Mouse (Mus musculus) kidney, adult 8-10 months (tissue): Measurements from ENCODE around the gene Mast4.

Experiments
- DNase-seq, 2 experiments: peaks; one replicate each; pipeline ENCODE4 v3.0.0; 2022

Mast4 gene

DNA sequence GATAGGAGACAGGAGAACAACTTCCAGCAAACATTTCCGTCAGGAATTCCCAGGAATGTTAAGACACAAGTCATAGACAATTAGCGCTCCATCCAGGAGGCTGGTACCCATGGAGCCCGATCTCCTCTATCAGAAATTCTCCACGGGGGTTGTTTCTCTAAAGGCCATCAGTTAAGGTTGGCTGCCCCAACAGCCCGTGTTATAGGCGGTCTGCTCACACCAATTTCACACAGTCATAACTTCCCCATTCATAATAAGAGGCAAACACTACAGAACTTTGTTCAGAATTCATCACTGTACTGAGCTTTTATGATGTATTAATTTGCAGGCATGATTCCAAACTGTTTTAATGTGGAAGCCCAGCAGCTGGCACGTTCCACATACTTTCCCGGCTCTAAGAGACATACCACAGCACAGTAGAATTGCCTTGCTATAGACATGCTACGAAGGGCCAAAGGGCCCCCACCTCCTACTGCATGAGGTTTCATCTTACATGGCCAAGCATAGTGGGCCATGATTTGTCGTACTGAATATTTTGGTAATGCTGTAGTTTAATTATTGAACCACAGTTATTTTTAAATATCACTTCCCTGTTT, 19.1 kb downstream of the Mast4 start:
- DNase-seq: no peak

DNA sequence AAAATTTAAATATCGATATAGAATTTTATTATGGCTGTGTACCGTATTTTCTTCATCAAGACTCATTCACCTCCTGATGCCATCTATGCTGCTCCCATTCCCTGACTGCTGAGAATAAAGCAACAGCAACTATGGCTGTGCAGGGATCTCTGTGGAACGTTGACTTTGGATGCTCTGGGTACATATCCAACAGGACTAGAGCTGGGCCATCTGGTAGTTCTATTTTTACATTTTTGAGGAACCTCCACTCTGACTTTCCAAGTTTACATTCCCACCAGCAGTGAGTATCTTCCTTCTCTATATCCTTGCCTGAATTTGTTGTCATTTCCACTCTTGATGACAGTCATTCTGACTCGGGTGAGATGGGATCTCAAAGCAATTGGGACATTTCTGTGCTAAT, 26.0 kb downstream of the Mast4 start:
- DNase-seq: no peak

DNA sequence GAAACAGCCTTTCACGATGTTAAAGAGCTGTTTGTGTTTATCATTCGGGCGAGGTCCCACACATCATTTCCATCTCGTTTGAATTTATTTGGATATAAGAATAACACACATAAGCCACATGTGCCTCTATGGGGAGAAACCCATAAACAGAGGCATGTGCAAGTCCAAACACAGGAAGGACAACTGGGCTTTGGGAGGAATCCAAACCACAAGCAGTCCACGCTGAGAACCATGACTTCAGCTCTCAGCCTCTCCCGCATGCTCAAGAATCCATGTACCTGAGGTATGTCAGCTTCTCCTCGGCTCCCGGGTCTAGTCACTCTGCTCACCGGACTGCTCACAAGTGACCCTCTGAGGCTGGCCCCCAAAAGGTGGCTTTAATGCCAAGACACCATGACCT, 30.5 kb downstream of the Mast4 start:
- no peak for DNase-seq

DNA sequence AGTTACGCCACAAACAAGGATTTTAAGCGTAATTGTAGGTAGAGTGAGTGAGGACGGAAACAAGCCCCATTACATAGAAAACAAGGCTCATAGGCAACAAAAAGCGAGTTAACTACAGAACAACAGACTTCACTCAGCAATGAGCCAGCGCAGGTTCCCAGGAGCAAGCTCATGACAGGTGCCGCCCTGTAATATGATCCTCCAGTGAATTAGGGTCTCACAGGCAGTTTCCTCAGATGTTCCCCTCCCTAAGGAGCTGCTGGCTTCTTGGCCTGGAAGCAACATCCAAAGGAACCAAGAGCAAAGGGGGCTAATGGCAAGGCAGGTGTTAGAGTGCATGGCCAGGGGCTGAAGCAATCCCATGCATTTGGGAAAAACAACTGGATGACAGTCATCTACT, 31.8 kb downstream of the Mast4 start:
- DNase-seq: no peak

DNA sequence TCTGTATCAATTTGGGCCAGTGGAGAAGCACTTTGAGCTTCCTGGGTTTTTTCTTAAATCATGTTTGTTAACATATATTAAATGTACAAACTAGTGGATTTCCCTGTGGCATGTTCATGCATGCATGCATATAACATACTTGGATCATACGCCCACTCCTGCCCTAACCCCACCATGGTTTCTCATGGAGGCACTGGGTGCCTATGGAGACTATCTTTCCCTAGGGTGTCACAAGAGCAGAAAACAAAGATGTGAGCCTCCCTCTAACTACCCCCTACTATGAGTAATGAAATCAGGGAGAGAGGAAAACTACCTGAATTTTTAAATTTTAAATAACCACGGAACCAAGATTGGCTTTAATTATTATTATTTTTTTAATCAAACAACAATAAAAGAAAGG, 32.2 kb downstream of the Mast4 start:
- no peak for DNase-seq

DNA sequence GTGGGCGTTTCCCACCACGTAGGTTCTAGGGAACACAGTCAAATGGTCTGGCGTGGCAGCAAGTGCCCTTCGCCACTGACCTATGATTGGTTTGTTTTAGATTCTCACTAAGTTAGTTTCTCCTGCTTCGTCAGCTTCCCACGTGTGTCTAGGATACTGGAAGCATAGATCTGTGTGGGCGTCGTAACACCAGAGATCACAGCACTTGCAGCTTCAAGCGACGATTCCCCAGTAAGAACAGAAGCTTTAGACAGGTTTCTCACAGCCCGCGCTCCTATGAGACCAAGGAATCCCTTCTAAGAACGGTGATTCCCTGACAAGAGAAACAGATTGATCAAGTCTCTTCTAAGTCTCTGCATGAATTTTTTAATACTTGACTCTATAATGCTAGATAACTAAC, 39.9 kb downstream of the Mast4 start:
- no peak for DNase-seq

DNA sequence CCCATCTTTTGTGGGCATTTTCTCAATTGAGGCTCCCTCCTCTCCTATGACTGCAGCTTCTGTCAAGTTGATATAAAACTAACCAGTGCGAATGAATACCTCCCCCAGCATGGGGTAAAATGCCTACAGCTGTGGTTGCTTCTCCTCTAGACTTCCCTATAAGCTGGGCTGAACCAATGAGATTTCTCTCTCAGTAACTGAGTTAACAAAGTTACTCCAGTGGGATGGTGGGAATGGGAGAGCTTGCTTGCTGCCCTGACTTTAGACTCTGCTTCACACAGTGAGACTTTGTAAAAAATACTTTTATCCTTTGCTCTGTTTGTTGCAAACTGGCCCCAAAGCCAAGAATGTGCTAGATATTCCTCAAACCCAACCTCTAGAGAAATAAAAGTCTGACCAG, 41.2 kb downstream of the Mast4 start:
- DNase-seq: no peak

DNA sequence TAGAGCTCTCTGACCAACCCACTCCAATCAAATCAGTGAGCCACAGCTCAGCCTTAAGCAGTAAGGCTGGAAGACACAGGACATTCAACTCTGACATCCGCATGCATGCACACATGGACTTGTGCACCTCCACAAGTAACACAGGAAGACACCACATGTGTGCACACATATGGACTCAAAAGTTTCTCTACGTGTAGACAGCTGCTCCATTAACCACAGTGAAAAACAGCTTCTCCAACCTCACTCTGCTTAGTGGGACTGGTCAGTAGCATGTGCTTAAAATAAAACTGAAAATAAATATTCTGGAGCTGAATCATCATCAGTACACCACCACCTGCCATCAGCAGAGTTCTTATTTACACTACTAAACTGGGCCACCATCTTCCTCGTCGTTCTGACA, 43.2 kb downstream of the Mast4 start:
- no peak for DNase-seq

DNA sequence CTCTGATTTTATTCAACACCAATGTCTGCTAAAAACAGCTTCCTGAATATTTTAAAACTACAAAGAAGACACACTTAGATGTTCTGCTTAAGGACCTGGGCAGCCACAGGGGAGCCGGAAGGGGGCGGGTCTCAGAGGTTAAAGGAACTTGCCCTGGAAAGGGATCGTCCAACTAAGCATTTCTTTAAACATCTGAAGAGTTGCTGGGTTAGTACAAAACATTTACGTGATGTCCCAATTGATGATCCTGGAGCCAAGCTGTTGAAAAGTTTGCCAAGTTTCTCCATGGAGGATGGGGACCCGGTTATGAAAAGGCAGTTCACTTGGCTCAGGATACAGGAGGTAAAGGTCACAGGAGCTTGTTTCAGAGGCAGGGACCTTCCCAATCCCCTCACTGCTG, 48.5 kb downstream of the Mast4 start:
- DNase-seq: peak; percentile 53 to 69

DNA sequence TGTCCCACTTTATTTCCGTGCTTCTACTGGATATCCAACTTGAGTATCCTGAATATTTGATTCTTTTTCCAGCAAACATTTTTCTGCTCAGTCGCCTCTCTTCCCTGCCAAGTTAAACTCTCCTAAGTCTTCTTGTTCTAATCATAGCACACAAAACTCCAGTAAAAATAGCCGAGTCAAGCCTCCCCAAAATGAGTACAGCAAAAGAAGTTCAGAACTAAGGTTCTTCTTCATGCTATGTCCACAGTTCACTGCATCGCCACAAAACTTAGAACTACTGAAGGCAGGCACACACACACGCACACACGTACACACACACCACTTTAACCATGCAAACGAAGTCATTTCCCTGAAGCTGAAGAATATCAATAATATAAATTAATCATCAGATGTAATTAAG, 49.3 kb downstream of the Mast4 start:
- DNase-seq: no peak

DNA sequence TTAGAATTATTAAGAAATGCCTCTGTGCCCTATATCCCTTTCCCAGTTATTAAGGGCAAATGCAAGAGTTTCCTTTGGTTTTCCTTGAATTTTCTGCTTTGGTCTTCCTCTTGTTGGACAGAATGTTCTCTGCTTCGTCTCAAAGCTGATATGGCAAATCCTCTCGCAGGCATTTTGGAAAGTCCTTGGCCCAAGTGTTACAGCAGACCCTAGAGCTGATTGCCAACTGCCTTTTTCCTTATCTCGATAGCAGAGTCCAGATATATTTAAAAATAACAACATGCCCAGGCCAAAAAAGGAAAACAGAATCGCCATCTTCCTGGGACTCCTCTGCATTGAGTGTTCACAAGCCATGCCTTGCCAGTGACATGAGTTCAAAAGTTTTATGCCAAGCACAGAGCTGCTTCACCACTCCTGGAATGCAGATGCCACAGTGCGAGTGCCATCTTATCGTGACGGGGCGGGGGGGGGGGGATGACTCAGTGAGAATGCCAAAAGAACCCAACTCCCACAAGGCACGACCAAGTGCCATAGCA, 63.4 kb downstream of the Mast4 start:
- DNase-seq: no peak

DNA sequence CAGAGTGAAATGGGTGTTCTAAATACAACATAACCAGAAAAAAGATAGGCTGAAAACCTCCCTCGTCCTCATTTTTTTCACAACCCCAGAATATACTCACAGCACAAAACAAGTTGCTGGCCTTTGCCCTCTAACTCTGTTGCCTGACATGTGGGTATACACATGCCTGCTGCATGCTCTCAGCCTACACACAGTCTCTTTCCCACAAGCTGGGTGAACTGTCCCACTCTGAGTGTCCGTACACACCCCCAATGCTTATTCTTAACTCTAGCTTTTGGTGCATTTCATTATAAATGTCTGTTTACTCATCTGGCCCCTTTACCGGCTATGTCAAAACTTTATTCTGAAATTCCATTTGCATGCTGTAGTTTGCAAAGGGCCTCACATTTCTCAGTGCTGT, 71.6 kb downstream of the Mast4 start:
- DNase-seq: no peak

DNA sequence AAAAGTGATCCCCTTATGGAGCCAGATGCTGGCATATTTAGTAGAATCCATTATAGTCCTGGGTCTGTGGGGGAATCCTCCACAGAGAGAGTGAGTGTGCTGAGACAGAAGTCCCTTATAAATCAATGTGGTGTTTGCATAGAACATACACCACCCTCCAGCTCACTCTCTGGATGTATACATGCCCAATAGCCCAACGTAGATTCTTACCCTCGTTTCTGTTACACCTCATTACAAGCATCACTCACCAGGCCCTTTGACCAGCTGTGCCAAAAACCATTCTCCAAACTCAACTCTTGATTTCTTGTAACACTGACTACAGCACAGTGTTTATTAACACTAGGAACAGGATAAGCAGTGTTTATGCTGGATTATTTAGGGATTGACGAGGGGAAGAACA, 72.2 kb downstream of the Mast4 start:
- no peak for DNase-seq

DNA sequence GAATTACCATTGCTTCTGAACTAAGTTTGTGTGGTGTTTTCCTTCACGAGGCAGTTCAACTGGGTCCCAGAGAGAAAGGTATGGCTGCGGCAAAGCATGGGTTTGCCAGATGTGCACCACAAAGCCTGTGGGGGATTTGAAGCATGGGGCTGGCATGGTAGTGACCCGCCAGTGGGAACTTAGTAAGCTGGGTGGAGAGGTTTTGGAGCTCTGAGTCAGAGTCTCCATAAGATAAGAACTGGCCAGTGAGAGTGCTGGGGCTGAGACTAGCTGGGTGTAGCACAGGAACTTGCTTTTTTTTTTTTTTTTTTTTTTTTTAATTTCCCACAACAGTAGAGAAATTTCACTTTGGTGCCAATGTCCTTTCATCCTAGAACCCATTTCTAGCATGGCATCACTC, 73.9 kb downstream of the Mast4 start:
- DNase-seq: no peak

DNA sequence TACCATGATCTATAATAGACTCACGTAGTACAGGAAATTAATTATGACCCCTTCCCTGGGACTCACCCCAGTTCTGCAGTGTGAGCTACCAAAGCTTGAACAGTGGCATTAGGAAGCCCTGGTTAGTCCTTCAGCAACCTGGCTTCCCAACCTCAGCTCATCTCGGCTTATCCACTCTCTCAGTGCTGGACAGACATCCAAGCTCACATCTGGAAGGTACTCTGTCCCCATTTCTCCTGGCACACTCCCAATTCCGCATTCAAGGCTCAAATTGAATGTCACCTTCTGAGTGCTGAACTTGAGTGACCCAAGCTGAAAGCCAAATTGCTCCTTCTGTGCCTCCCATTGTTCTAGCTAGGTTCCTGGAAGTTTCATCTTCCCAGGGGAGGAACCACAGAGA, 76.2 kb downstream of the Mast4 start:
- no peak for DNase-seq

DNA sequence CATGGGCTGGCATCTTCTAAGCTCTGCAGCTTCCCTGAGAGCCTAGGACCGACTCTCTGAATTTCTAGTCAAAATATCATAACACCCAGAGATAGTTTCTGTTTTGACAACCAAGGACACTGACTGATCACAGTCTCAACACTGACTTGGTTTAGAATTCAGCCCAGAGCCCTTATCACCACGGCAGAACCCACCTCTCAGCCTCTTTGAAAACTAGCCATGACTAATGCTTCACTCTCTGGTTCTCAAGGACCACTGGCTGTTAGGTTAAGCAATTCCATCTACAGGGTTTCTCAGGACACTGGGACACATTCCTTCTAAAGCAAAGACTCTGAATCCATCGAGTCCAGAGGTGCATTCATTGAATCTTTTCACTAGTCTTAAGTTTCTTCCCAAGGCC, 79.4 kb downstream of the Mast4 start:
- no peak for DNase-seq

DNA sequence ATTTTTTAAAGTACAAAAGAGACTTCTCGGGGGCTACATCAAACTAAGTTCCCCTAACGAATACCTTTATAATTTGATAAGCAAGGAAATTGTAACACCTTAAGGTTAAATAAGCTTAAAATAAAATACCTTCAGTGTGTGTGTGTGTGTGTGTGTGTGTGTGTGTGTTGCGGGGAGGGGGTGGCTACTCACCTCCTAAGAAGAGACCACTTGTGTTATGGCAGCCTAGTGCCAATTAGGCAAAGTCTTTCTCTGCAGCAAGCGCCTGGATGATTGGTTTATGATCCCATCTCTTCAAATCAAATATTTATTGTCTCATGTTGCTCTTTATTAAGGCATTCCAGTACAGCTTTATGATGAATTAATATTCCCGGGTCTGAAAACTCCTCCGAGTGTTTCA, 81.2 kb downstream of the Mast4 start:
- DNase-seq: no peak

DNA sequence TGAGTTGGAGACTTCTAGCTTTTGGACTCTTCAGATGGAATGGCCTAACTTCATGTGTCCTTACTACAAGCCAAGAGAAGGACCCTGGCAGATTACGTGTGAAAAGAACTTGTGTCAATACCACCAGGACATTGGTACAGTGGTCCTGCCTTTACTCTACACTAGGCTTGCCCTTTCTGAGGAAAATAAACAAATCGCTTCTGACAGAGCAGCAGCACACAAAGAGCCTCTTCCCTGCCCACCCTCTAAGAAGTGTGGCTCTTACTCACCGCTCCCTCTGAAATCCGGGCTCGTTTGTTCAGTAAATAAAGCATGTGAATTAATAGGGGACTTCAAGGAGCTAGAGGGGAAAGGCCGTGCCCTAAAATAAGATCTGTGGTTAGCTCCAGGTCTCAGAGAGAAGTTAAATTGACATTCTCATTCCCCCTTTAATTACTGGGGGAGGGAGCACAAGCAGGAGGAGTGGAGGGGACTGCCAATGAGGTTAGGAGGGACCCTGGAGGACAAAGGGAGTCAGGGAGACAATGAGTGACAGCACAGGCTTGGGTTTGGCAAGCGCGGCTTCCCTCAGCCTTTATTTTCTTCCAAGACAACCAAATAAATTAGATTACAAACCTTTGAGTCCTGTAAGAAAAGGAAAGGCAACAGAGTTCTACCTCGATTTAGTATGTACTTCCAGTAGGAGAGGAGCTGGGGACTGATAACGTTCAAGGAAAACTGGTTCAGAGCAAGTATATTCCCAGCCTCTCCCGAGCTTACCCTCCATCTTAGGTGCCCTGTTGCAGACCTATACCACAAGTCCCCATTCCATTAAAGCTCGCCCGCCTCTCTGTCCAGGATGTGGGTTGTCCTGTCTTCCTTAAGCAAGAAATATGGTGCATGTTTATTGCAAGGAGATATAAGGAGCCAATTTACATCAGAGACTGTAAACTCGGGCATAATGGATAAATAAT, 85.9 kb downstream of the Mast4 start:
- no peak for DNase-seq

DNA sequence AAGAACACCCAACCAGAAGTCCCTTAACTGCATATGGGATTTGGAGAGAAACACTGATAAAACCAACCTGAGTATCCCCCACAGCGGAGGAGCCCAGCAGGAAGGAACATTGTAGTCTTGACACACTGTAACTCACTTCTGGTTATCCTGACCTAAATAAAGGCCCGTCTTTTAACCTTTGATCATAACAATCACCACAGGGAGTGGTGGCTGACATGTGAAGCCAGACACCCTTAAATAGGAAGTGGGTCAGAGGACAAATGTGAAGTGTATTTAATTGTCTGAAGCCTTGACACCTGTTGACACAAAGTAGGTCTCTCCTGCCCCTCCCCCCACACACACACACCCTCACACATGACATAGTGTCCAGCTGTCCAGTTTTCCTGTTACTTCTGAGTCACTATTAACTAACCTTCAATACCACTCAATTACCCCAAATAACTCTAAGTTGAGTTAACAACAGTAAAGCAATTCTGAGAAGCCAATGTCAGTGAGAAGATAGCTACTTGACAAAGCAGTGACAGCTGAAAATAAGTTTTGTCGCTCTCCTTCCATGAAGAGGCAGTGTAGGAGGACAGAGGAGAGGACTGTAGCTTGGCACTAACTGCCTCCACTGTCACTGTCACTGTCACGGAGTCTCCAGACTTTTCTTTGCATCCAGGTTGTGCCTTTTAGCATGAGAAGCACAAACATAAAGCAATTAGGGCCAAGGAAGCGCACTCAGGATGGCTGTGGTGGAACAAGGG, 87.2 kb downstream of the Mast4 start:
- DNase-seq: no peak

DNA sequence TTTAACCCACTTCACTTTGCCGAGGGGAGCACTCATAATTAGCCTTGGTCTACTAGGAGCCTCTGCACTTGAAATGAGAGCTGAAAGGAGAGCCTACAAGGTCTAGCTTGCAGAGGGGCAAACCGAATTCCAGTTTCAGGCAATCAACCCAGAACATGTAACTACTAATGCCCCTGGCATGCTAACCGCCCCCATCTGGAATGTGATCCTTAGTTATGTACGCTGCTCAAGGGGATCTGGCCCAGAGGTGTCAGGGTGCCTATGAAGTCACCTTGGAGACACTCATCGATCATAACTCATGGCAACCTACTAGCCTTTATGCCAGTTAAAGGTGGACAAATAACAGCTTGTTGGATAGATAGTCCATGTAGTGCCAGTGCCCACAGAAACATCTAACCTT, 88.9 kb downstream of the Mast4 start:
- DNase-seq: no peak

DNA sequence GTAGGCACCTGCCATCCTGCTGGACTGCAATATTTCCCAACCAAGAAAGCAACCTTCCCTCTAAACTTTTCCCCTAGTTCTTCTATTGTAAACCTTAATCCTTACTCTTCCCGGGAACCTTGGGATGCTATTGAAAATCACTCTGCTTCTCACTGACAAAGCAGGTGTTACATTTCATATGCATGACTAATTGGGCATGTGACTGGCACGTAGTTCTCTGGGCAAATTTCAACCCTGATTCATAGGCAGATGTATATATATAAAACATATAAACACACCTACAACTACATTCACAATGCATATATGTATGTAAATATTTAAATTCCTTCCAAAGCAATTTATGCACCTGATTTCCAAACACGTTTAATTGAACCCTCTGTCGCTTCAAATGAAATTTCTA, 90.2 kb downstream of the Mast4 start:
- DNase-seq: no peak

DNA sequence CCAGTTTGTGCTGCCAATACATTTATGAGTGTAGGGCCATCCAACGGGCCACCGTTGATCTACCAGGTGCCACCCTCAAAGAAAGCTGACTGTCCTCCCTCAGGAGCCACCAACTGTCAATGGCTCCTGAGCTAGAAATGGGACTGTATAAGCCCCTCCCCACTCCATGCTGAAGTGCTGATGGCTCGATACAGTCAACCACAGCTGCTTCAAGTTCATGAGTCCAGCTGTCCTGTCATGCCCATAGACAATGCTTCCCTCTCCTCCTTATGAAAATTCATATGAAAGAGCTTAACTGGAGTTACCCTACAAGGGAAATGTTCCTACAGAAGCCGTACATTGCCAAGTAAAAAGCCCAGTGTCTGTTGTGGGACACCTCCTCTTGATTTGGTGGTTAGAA, 93.2 kb downstream of the Mast4 start:
- no peak for DNase-seq

DNA sequence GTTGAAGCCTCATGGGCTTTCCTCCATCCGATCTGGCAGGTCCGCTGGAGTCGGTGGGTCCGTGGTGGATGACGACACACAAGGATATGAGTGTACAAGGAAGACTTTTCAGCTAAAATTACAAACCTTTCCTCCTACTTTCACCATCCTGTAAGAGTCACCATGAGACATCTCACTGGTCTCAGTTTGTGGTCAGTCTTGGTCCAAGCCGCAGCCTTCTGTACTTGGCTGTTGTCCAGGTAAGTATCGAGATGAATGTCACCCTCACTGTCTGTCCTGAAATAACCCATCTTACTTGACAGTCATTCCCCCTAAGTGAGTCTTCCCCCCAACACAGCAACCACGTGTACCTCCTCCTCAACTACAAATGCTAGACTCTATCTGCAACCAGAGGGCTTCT, 94.6 kb downstream of the Mast4 start:
- no peak for DNase-seq
